Mouse (Mus musculus) liver, adult 2 months (tissue): ENCODE results near the gene Slc25a4. TPM values are rescaled to one million over a fixed set of nuclear protein-coding genes. Genes with fewer than 3 reads are reported as not detected.

Experiments used
- DNase-seq: peaks from one replicate; pipeline ENCODE4 v3.0.0-alpha.2; 2011; ENCODE audit warnings: low read depth, low spot score; ENCODE audit errors: extremely low read depth
- H3K27ac ChIP-seq: fragments of 200-500 bp; replicated peaks from 2 replicates; pipeline ENCODE4 v1.5.1; 2012; ENCODE audit warnings: low read depth, mild to moderate bottlenecking, control low read depth, inconsistent platforms, low read length; ENCODE audit not compliant: insufficient read depth
- H3K27me3 ChIP-seq: fragments of 200-500 bp; 2 replicates; pipeline ENCODE4 v1.6.1; 2012; ENCODE audit warnings: mild to moderate bottlenecking, moderate library complexity, low read length, inconsistent platforms; ENCODE audit not compliant: control insufficient read depth, insufficient read depth
- H3K36me3 ChIP-seq: fragments of 200-500 bp; 2 replicates; pipeline ENCODE4 v1.6.1; 2012; ENCODE audit warnings: low read length, inconsistent platforms; ENCODE audit not compliant: control insufficient read depth, insufficient read depth
- H3K4me1 ChIP-seq: fragments of 200-500 bp; 2 replicates; pipeline ENCODE4 v1.6.1; 2011; ENCODE audit warnings: low read length; ENCODE audit not compliant: control insufficient read depth, insufficient read depth
- H3K4me3 ChIP-seq: fragments of 200-500 bp; 2 replicates; pipeline ENCODE4 v1.5.1; 2011; ENCODE audit warnings: low read depth, mild to moderate bottlenecking, control low read depth, low read length, moderate library complexity; ENCODE audit not compliant: insufficient read depth
- H3K79me2 ChIP-seq: fragments of 200-500 bp; 2 replicates; pipeline ENCODE4 v1.6.1; 2012; ENCODE audit warnings: inconsistent platforms, mild to moderate bottlenecking, low read length, moderate library complexity; ENCODE audit not compliant: control insufficient read depth, insufficient read depth
- H3K9ac ChIP-seq: fragments of 200-500 bp; 2 replicates; pipeline ENCODE4 v1.6.1; 2012; ENCODE audit warnings: low read depth, mild to moderate bottlenecking, control low read depth, inconsistent platforms, low read length
- CTCF ChIP-seq: fragments of 200-500 bp; IDR thresholded peaks from 2 replicates; pipeline ENCODE4 v1.5.1; 2011; ENCODE audit warnings: low read depth, low read length, control low read depth
- POLR2A ChIP-seq: fragments of 200-500 bp; IDR thresholded peaks from 2 replicates; pipeline ENCODE4 v1.6.1; 2011; ENCODE audit warnings: low read length, control low read depth; ENCODE audit not compliant: insufficient read depth; ENCODE audit errors: extremely low read depth
- WGBS: fragments of 180-500 bp; shearing (Covaris S2); methylation state at CpG from one replicate; pipeline ENCODE4 v1.1.7; 2018; 5-methylcytosine and 5-hydroxymethylcytosine counted together
- polyA plus RNA-seq: library from polyadenylated mRNA; depleted of rRNA; stranded (reverse); fragments of >200 nt; gene quantifications from 2 replicates; pipeline ENCODE4 v1.2.3, GENCODE M21; 2012
- total RNA-seq: library from RNA; depleted of rRNA; stranded (reverse); fragments of >200 nt; gene quantifications from 2 replicates; pipeline ENCODE4 v1.2.3, GENCODE M21; 2014

Gene Slc25a4
- total and polyA plus RNA-seq, 2 experiments: 7.4 to 13.4 TPM

- Histone ChIP-seq H3K27me3 (no peaks in the 10 kb centered on the region), H3K4me1 (no peaks in the 10 kb centered on the region), H3K9ac (no peak overlapping the region), H3K27ac (no peak overlapping the region), H3K4me3 (no peak overlapping the region), H3K36me3 (peaks cover 2% of the 10 kb centered on the region; the same call in 1 of the 2 replicates), H3K79me2 (no peaks in the 10 kb centered on the region)
- no peak for TF ChIP-seq POLR2A
- TF ChIP-seq CTCF: no peak
- no peak for DNase-seq
- WGBS: 30% methylated on average over 13 of the region's 13 CpGs
These were observed 557 bp upstream of the Slc25a4 start for GRCm38 (mm10) chr8:46211611-46212071.

GRCm38 (mm10) chr8:46209057-46209456 lies 2.0 kb downstream of the Slc25a4 start:
- Histone ChIP-seq H3K27me3 (no peaks in the 10 kb centered on the region), H3K79me2 (no peaks in the 10 kb centered on the region), H3K9ac (no peak overlapping the region), H3K36me3 (peaks cover 2% of the 10 kb centered on the region; the same call in 1 of the 2 replicates), H3K4me1 (no peaks in the 10 kb centered on the region), H3K4me3 (no peak overlapping the region), H3K27ac (no peak overlapping the region)
- no peak for DNase-seq
- 93% methylated on average over 15 of the region's 15 CpGs for WGBS
- TF ChIP-seq POLR2A: no peak
- no peak for TF ChIP-seq CTCF

GRCm38 (mm10) chr8:46208354-46208753 lies 2.7 kb downstream of the Slc25a4 start:
- Histone ChIP-seq H3K36me3 (peaks cover 2% of the 10 kb centered on the region; the same call in 1 of the 2 replicates), H3K79me2 (no peaks in the 10 kb centered on the region), H3K27me3 (no peaks in the 10 kb centered on the region), H3K9ac (no peak overlapping the region), H3K4me1 (no peaks in the 10 kb centered on the region), H3K4me3 (no peak overlapping the region), H3K27ac (no peak overlapping the region)
- 83% methylated on average over 12 of the region's 12 CpGs for WGBS
- TF ChIP-seq POLR2A: no peak
- no peak for TF ChIP-seq CTCF
- no peak for DNase-seq

- H3K4me3 ChIP-seq: no peak overlapping the region
- no peaks in the 10 kb centered on the region for H3K27me3 ChIP-seq
- TF ChIP-seq CTCF (no peak), POLR2A (no peak)
- DNase-seq: no peak
- H3K4me1 ChIP-seq: no peaks in the 10 kb centered on the region
- 91% methylated on average over 6 of the region's 6 CpGs for WGBS
- no peak overlapping the region for H3K9ac ChIP-seq
- peaks cover 2% of the 10 kb centered on the region; the same call in 1 of the 2 replicates for H3K36me3 ChIP-seq
- no peak overlapping the region for H3K27ac ChIP-seq
- H3K79me2 ChIP-seq: no peaks in the 10 kb centered on the region
These were observed 5.0 kb downstream of the Slc25a4 start for GRCm38 (mm10) chr8:46206107-46206506.

GRCm38 (mm10) chr8:46204974-46205640 lies 6.0 kb downstream of the Slc25a4 start:
- no peak overlapping the region for H3K4me3 ChIP-seq
- H3K27me3 ChIP-seq: no peaks in the 10 kb centered on the region
- no peaks in the 10 kb centered on the region for H3K4me1 ChIP-seq
- no peak for TF ChIP-seq POLR2A
- TF ChIP-seq CTCF: no peak
- no peaks in the 10 kb centered on the region for H3K79me2 ChIP-seq
- WGBS: 82% methylated on average over 9 of the region's 9 CpGs
- H3K36me3 ChIP-seq: peaks cover 2% of the 10 kb centered on the region; the same call in 1 of the 2 replicates
- DNase-seq: no peak
- H3K27ac ChIP-seq: no peak overlapping the region
- H3K9ac ChIP-seq: no peak overlapping the region

GRCm38 (mm10) chr8:46204301-46204700 lies 6.8 kb downstream of the Slc25a4 start:
- no peak for DNase-seq
- H3K4me3 ChIP-seq: no peak overlapping the region
- no peak overlapping the region for H3K9ac ChIP-seq
- 85% methylated on average over 3 of the region's 3 CpGs for WGBS
- no peak overlapping the region for H3K27ac ChIP-seq
- H3K79me2 ChIP-seq: no peaks in the 10 kb centered on the region
- no peak for TF ChIP-seq POLR2A
- no peak for TF ChIP-seq CTCF
- peaks cover 2% of the 10 kb centered on the region; the same call in 1 of the 2 replicates for H3K36me3 ChIP-seq
- no peaks in the 10 kb centered on the region for H3K27me3 ChIP-seq
- H3K4me1 ChIP-seq: no peaks in the 10 kb centered on the region
